Mouse (Mus musculus) telencephalon, adult 2 months (tissue): ENCODE results near the gene Notch3.
"Not testable (repeated sequence)": the region's sequence is repeated elsewhere in the genome, so short reads cannot be mapped to it uniquely, and the experiment has no call there.

ENCODE experiments used
- DNase-seq: peaks from one replicate; pipeline ENCODE4 v3.0.0-alpha.2; 2011; ENCODE audit warnings: low read depth, low spot score

Gene Notch3

DNA sequence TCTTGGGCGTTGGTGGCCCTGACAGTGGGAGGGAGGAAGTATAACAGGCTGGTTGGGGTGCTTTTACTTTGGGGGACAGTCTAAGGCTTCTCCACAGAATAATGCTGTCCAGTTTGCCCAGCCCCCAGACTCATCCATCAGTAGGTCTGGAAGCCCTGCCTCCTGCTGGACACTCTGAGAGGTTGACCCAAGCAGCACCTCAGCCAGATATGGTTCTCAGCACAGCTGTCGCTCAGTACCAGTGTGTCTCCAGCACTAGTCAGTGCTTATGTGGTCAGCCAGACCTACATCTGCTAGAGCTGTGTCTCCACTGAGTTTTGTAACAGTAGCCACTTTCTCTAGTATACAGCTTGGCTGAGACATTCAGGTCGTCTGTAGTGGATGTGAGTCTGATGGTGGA lies 48.2 kb downstream of the Notch3 start:
- DNase-seq, result no peak

DNA sequence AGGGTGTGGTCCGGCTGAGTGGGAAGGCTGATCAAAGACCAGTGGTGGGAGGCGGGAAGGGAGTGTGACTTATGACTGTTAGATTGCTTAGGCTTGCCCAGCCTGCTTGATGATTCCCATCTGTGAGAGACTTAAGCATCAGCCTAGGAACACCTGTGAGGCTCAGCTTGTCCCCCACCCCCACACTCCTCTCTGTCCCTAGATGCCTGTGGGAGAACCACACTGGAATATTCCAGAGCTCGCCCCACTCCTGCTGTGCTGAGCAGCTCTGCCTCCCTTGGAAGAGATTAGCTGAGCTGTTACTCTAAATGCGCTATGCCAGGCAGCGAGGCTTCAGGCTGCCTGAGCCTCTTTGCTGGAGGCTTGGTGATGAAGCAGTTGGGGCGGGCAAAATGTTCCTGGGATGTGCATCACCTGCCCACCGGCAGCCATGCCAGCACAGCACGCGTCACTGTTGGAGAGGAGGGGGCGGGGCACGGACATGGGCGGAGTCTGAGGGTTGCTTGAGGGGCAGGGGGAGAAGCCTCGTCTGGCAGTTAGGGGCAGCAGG lies 48.7 kb downstream of the Notch3 start:
- DNase-seq, result peak; percentile 81

DNA sequence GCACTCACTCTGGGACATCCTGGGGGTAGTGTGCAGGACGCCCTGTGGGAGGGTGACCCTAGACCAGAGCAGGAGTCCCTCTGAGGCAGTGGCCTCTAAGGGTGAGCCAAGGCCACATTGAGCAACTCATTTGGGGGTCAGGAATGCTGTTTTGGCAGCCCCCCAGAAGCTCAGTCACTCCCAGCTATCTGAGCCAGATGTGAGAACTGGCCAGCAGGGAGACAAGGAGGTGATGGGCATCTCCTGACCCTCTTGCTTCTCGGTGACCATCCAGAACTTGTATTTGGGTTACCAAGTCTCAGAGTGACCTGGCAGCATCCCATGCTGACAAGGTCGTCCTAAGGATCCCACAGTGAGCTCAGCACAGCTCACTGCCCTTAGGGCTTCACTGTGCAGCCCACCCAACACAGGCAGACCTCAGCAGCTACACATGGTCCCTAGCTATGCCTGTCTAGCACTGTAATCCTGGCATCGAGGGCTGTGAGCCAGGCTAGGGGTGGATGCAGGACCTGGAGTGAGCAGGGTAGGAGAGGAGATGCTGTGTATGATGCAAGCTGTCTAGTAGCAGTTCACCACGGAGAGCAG lies 49.3 kb downstream of the Notch3 start:
- DNase-seq, result no peak

DNA sequence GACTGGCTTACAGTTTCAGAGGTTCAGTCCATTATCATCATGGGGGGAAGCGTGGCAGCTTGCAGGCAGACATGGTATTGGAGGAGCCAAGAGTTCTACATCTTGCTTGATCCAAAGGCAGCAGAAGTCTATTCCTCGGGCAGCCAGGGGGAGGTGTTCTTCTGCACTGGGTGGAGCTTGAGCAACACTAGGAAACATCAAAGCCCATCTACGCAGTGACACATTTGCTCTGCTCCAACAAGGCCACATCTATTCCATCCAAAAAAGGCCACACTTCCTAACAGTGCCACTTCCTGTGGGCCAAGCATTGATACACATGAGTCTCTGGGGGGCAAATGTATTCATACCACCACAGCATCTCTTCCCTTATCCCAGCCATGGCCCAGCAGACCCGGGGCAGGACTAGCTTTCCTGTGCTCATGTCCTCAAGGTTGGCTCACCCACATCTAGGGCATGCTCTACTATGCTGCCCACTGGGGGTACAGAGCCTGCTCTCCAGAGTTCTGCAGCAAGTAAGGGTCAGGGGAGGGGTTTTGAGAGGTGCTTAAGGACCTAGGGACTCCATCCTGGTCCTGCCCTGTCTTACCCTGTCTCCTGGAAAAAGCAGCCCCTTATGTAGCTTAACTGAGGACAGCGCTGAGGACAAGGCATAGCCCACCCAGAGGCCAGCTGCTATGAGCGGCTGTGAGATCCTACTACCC lies 49.9 kb downstream of the Notch3 start:
- no peak for DNase-seq

DNA sequence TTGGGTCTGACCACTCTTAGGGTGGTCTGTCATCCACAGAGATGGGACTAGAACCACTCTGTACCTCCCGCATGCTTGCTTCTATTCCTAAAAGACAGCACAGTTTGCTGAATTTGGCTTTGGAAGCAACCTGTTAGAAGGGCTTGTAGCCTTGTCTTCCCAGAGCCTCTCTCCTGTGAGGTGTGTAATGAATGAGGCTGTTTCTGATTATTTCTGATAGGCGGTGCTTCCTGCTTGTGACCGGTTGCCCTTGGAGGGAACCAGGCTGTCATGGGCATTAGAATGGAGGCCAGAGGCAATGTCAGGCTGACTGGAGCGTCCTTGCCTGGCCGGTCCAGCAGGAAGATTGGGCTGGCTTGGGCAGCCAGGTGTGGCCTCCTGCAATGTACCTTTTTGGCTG lies 52.2 kb downstream of the Notch3 start:
- DNase-seq, result not testable (repeated sequence)

GRCm38 (mm10) chr17:32113523-32114421 lies 52.9 kb downstream of the Notch3 start:
- peak; percentile 31 for DNase-seq

GRCm38 (mm10) chr17:32113255-32113522 lies 53.5 kb downstream of the Notch3 start:
- DNase-seq, result peak; percentile 22

- DNase-seq, result no peak
Measured at GRCm38 (mm10) chr17:32112434-32113254, 54.0 kb downstream of the Notch3 start.

GRCm38 (mm10) chr17:32110980-32111780 lies 55.5 kb downstream of the Notch3 start:
- no peak for DNase-seq

DNA sequence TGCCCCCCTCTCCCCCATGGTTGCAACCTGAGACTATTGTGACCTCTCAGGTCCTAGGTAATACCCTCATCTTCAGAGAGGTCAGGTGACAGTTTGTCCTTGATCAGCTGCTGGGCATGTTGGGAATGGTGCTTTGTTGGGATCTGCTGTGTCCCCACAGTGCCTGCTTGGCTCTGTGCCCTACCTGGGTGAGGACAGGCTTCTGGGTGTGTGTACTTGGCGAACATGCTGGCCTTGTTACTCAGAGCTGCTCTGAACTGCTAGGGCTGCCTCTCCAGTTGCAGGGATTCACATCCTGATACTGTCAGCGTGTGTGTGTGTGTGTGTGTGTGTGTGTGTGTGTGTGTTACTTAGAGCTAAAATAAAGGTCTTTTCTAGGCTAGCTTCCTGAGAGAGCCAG lies 56.2 kb downstream of the Notch3 start:
- DNase-seq, result no peak

GRCm38 (mm10) chr17:32109201-32109940 lies 57.3 kb downstream of the Notch3 start:
- DNase-seq, result no peak

- DNase-seq, result not testable (repeated sequence)
Measured at GRCm38 (mm10) chr17:32108320-32109011, 58.2 kb downstream of the Notch3 start.

GRCm38 (mm10) chr17:32107877-32108276 lies 58.8 kb downstream of the Notch3 start:
- DNase-seq, result no peak

DNA sequence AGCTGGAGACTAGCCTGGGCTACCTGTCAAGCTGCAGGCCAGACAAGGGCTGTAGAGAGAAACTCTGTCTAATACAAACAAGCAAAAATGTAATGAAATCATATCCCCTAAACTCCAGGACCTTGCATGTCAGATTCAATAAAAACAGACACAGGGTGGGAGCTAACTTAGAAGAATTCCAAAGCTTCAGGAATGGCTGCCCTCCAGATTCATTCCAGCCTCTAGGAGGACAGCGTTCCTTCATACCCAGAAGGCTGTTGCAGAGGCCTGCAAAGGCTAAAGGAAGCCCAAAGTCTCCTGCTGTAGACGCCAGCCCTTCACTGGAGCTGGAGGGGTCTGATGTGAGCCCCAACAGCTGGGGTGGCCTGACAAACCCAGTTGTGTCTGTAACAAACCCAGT lies 60.3 kb downstream of the Notch3 start:
- DNase-seq, result no peak

DNA sequence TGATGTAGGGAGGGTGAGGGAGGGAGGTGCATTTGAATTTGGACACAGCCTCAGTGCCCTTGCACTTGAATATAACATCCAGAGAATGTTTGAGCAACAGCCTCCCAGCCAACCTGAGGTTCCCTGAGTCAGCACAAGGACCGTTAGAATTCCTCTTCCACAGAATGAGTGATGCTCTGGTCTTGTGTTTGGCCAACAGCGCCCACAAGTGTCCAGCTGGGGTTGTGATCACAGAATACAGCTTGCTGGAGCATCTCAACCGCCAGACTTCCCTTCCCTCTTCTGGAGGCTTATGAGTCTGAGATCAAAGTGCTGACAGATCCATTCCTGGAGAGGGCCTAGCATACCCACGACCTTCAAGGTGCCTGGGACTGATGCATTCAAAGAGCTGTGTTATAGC lies 63.6 kb downstream of the Notch3 start:
- no peak for DNase-seq

DNA sequence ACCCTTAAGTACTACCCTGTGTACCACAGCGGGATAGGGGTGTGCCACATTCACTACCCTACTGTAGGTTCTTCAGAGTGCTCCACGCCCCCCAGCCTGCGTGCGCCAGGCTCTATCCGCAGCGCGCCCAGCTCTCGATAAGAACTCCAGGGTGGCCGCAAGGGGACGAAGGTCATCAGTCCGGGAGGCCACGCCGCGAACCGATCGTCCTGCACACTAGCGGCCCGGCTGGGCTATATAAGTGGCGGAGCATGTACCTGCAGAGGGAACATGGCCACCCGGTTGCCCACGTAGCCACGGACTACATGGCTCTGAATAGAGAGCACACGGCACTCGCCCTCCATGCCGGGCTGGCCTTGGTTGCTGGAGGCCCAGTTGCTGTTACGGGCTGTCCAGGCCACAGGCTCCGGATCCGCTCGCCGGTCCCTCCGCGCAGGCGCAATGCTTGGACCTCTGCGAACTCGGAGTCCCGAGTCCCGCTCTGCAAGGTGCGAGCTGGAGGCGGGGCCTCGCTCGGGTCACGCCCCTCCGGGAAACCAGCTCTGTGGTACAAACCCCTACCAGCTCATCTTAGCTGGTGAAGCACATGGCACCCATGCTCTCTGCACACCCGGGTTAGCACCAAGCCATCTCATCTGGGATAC lies 66.6 kb downstream of the Notch3 start:
- DNase-seq, result no peak

GRCm38 (mm10) chr17:32099574-32099942 lies 67.1 kb downstream of the Notch3 start:
- no peak for DNase-seq

- DNase-seq, result not testable (repeated sequence)
Measured at GRCm38 (mm10) chr17:32098905-32099304, 67.7 kb downstream of the Notch3 start.

- no peak for DNase-seq
Measured at GRCm38 (mm10) chr17:32097676-32098075, 69.0 kb downstream of the Notch3 start.
